Mouse (Mus musculus): ENCODE measurements around the gene Dnah8. TPM values are rescaled to one million over a fixed set of nuclear protein-coding genes. Genes with fewer than 3 reads are reported as not detected.
A peak's percentile ranks its signal among the peaks of the same experiment; 100 is the strongest.

Gene Dnah8
- polyA plus RNA-seq, 1 experiment, result not detected

- H3K4me1 ChIP-seq, result no peaks in the 10 kb centered on the region
- H3K4me3 ChIP-seq (replicated peaks), result no peak overlapping the region
- no peaks in the 10 kb centered on the region for H3K36me3 ChIP-seq (replicated peaks; ENCODE audit: low read length)
- peaks cover 10% of the 10 kb centered on the region for H3K27me3 ChIP-seq (replicated peaks)
- H3K9me3 ChIP-seq, result peaks cover 20% of the 10 kb centered on the region
- no peak for TF ChIP-seq FLI1 (IDR thresholded peaks at IDR 0.05; ENCODE audit: low read length)
- TF ChIP-seq GATA1 (IDR thresholded peaks at IDR 0.05; ENCODE audit: borderline replicate concordance, low read length), result no peak
Measured at GRCm38 (mm10) chr17:30824473-30824872, 200.3 kb downstream of the Dnah8 start.

GRCm38 (mm10) chr17:30825731-30826304 is 201.7 kb downstream of the Dnah8 start:
- Histone ChIP-seq H3K4me3 (replicated peaks) (no peak overlapping the region), H3K4me1 (no peaks in the 10 kb centered on the region), H3K27me3 (replicated peaks) (peaks cover 10% of the 10 kb centered on the region), H3K9me3 (peaks cover 26% of the 10 kb centered on the region), H3K36me3 (replicated peaks; ENCODE audit: low read length) (no peaks in the 10 kb centered on the region)
- TF ChIP-seq FLI1 (IDR thresholded peaks at IDR 0.05; ENCODE audit: low read length) (no peak), GATA1 (IDR thresholded peaks at IDR 0.05; ENCODE audit: borderline replicate concordance, low read length) (no peak)

- peaks cover 5% of the 10 kb centered on the region for H3K27me3 ChIP-seq (replicated peaks)
- H3K4me3 ChIP-seq (replicated peaks), result no peak overlapping the region
- no peaks in the 10 kb centered on the region for H3K4me1 ChIP-seq
- no peaks in the 10 kb centered on the region for H3K36me3 ChIP-seq (replicated peaks; ENCODE audit: low read length)
- TF ChIP-seq FLI1 (IDR thresholded peaks at IDR 0.05; ENCODE audit: low read length) (no peak), GATA1 (IDR thresholded peaks at IDR 0.05; ENCODE audit: borderline replicate concordance, low read length) (no peak)
- peaks cover 42% of the 10 kb centered on the region for H3K9me3 ChIP-seq
Measured at GRCm38 (mm10) chr17:30831170-30831569, 207.0 kb downstream of the Dnah8 start.

- Histone ChIP-seq H3K9me3 (peaks cover 28% of the 10 kb centered on the region), H3K36me3 (replicated peaks; ENCODE audit: low read length) (no peaks in the 10 kb centered on the region), H3K4me1 (no peaks in the 10 kb centered on the region), H3K27me3 (replicated peaks) (peaks cover 15% of the 10 kb centered on the region), H3K4me3 (replicated peaks) (no peak overlapping the region)
- TF ChIP-seq GATA1 (IDR thresholded peaks at IDR 0.05; ENCODE audit: borderline replicate concordance, low read length) (no peak), FLI1 (IDR thresholded peaks at IDR 0.05; ENCODE audit: low read length) (no peak)
Measured at GRCm38 (mm10) chr17:30835419-30835818, 211.3 kb downstream of the Dnah8 start.

- TF ChIP-seq GATA1 (IDR thresholded peaks at IDR 0.05; ENCODE audit: borderline replicate concordance, low read length) (no peak), FLI1 (IDR thresholded peaks at IDR 0.05; ENCODE audit: low read length) (no peak)
Measured at GRCm38 (mm10) chr17:30837031-30837430, 212.9 kb downstream of the Dnah8 start.

GRCm38 (mm10) chr17:30840046-30840445 is 215.9 kb downstream of the Dnah8 start:
- H3K4me1 ChIP-seq, result peaks cover 12% of the 10 kb centered on the region
- no peaks in the 10 kb centered on the region for H3K36me3 ChIP-seq (replicated peaks; ENCODE audit: low read length)
- H3K9me3 ChIP-seq, result peaks cover 11% of the 10 kb centered on the region
- no peak overlapping the region for H3K4me3 ChIP-seq (replicated peaks)
- TF ChIP-seq FLI1 (IDR thresholded peaks at IDR 0.05; ENCODE audit: low read length) (no peak), GATA1 (IDR thresholded peaks at IDR 0.05; ENCODE audit: borderline replicate concordance, low read length) (no peak)
- H3K27me3 ChIP-seq (replicated peaks), result peaks cover 18% of the 10 kb centered on the region

More at GRCm38 (mm10) chr17:30837031-30837430, 212.9 kb downstream of the Dnah8 start:
- Histone ChIP-seq H3K4me1 (peaks cover 4% of the 10 kb centered on the region), H3K9me3 (peaks cover 23% of the 10 kb centered on the region), H3K27me3 (replicated peaks) (peaks cover 20% of the 10 kb centered on the region), H3K4me3 (replicated peaks) (no peak overlapping the region), H3K36me3 (replicated peaks; ENCODE audit: low read length) (no peaks in the 10 kb centered on the region)

- H3K4me1 ChIP-seq, result peaks cover 12% of the 10 kb centered on the region
- peaks cover 13% of the 10 kb centered on the region for H3K9me3 ChIP-seq
- no peak for TF ChIP-seq GATA1 (IDR thresholded peaks at IDR 0.05; ENCODE audit: borderline replicate concordance, low read length)
- no peak for TF ChIP-seq FLI1 (IDR thresholded peaks at IDR 0.05; ENCODE audit: low read length)
Measured at GRCm38 (mm10) chr17:30842312-30842711, 218.2 kb downstream of the Dnah8 start.

GRCm38 (mm10) chr17:30844321-30844791 is 220.2 kb downstream of the Dnah8 start:
- Histone ChIP-seq H3K4me1 (peaks cover 12% of the 10 kb centered on the region), H3K36me3 (replicated peaks; ENCODE audit: low read length) (no peaks in the 10 kb centered on the region), H3K4me3 (replicated peaks) (no peak overlapping the region), H3K27me3 (replicated peaks) (peaks cover 14% of the 10 kb centered on the region), H3K9me3 (peaks cover 27% of the 10 kb centered on the region)
- TF ChIP-seq GATA1 (IDR thresholded peaks at IDR 0.05; ENCODE audit: borderline replicate concordance, low read length), result no peak
- TF ChIP-seq FLI1 (IDR thresholded peaks at IDR 0.05; ENCODE audit: low read length), result no peak

More at GRCm38 (mm10) chr17:30842312-30842711, 218.2 kb downstream of the Dnah8 start:
- H3K36me3 ChIP-seq (replicated peaks; ENCODE audit: low read length), result no peaks in the 10 kb centered on the region
- peaks cover 17% of the 10 kb centered on the region for H3K27me3 ChIP-seq (replicated peaks)
- H3K4me3 ChIP-seq (replicated peaks), result peak overlapping the region; percentile 67

GRCm38 (mm10) chr17:30847498-30847897 is 223.3 kb downstream of the Dnah8 start:
- H3K36me3 ChIP-seq (replicated peaks; ENCODE audit: low read length), result no peaks in the 10 kb centered on the region
- H3K27me3 ChIP-seq (replicated peaks), result peaks cover 4% of the 10 kb centered on the region
- H3K9me3 ChIP-seq, result peaks cover 33% of the 10 kb centered on the region
- peaks cover 5% of the 10 kb centered on the region for H3K4me1 ChIP-seq
- H3K4me3 ChIP-seq (replicated peaks), result no peak overlapping the region
- TF ChIP-seq FLI1 (IDR thresholded peaks at IDR 0.05; ENCODE audit: low read length) (no peak), GATA1 (IDR thresholded peaks at IDR 0.05; ENCODE audit: borderline replicate concordance, low read length) (no peak)

GRCm38 (mm10) chr17:30848086-30848485 is 223.9 kb downstream of the Dnah8 start:
- H3K36me3 ChIP-seq (replicated peaks; ENCODE audit: low read length), result no peaks in the 10 kb centered on the region
- TF ChIP-seq GATA1 (IDR thresholded peaks at IDR 0.05; ENCODE audit: borderline replicate concordance, low read length) (no peak), FLI1 (IDR thresholded peaks at IDR 0.05; ENCODE audit: low read length) (no peak)
- peaks cover 4% of the 10 kb centered on the region for H3K27me3 ChIP-seq (replicated peaks)
- no peak overlapping the region for H3K4me3 ChIP-seq (replicated peaks)
- peaks cover 3% of the 10 kb centered on the region; the same call in 1 of the 2 replicates for H3K4me1 ChIP-seq
- peaks cover 38% of the 10 kb centered on the region for H3K9me3 ChIP-seq

All from megakaryocyte, embryonic 14.5 days (primary cell).